Comparison of ENCODE assay signal across 15 mouse cellular contexts in the genomic region with DNA sequence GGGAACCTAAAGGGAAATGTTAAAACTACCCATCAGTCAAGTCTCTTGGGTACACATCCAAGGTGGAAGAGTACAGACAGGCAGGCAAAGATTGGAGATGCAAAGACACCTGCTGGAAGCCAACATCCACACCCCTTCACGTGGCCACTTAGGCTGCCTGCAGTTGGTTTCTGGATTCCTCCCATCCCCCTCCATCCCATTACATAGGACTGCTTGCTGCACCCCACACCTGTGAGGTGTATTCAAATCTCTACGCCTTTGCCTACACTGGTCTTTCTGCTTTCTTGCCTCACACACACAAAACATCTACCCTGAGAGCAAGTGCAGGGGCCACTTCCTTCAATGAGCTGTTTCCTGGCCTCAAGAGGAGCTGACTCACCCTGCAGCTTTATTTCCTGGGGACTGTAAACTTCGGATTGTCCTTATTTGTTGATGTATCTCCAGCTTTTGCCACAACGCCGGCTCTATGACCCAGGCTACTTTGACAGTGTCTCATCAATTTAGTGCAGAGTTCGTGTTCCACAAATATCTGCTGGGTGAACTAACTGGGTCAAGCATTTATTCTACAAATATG.
"Had no signal": no experiment of that assay in that cellular context is flagged by ENCODE, and none has a peak within 500 bp of the region (broad histone marks: within the 10 kb centered on the region; RNA-seq: fewer than 3 reads in every experiment).

No protein-coding gene starts in this region.

- DNase-seq: kidney, adult 18-20 months; kidney, postnatal 10 days; kidney, postnatal 4 days; liver; liver, embryonic 13.5 days; liver, postnatal 0 days; lung, postnatal 14 days; right cerebral cortex, postnatal 14 days; thymus, postnatal 4 days had no signal

- H3K27me3 ChIP-seq: limb, embryonic 12.5 days; liver, embryonic 13.5 days; lung, embryonic 15.5 days; neural tube, embryonic 13.5 days had no signal

- H3K4me1 ChIP-seq: limb, embryonic 12.5 days; liver, embryonic 13.5 days; lung, embryonic 15.5 days; neural tube, embryonic 13.5 days had no signal

- ATAC-seq: liver, postnatal 0 days; midbrain, embryonic 16.5 days had no signal

- H3K4me3 ChIP-seq: layer of hippocampus, adult 2 months; limb, embryonic 12.5 days; liver, embryonic 13.5 days; lung, embryonic 15.5 days; neural tube, embryonic 13.5 days had no signal

- H3K27ac ChIP-seq: layer of hippocampus, adult 2 months; limb, embryonic 12.5 days; liver, embryonic 13.5 days; lung, embryonic 15.5 days; neural tube, embryonic 13.5 days; stomach, postnatal 0 days had no signal

- H3K36me3 ChIP-seq: limb, embryonic 12.5 days; liver, embryonic 13.5 days; lung, embryonic 15.5 days; neural tube, embryonic 13.5 days had no signal

- H3K9me3 ChIP-seq: limb, embryonic 12.5 days; liver, embryonic 13.5 days; lung, embryonic 15.5 days; neural tube, embryonic 13.5 days had no signal
